Comparison of ENCODE assay signal across 13 mouse cellular contexts in genomic region chr8:48827454-48827853, GRCm38 (mm10). TPM values are rescaled to one million over a fixed set of nuclear protein-coding genes. Genes with fewer than 3 reads are reported as not detected.
DNase-seq lines count a peak whose midpoint lies in the region; TF ChIP-seq lines count a peak whose summit lies in the region.
"Had no signal": no experiment of that assay in that cellular context is flagged by ENCODE, and none has a peak within 500 bp of the region (broad histone marks: within the 10 kb centered on the region; RNA-seq: fewer than 3 reads in every experiment).

No protein-coding gene starts in this region.

- H3K4me3 ChIP-seq in limb, embryonic 10.5 days, result no peak overlapping the region
- no peak overlapping the region for H3K4me3 ChIP-seq in lung, adult 2 months (replicated peaks; ENCODE audit: extremely low read depth, low read depth, low read length)
- H3K4me3 ChIP-seq: limb, embryonic 15.5 days; midbrain, embryonic 10.5 days; neural tube, embryonic 12.5 days had no signal

- H3K27ac ChIP-seq in limb, embryonic 10.5 days, result 0 out of 2 replicates have a peak overlapping the region, but pooled peaks have one; percentile 6
- H3K27ac ChIP-seq: limb, embryonic 15.5 days; midbrain, embryonic 10.5 days; neural tube, embryonic 12.5 days had no signal

- WGBS in limb, embryonic 10.5 days, result 53% methylated on average over 9 of the region's 9 CpGs
- WGBS in lung, adult 2 months, result 60% methylated on average over 9 of the region's 9 CpGs

- no peak for TF ChIP-seq POLR2A in lung, adult 2 months (IDR thresholded peaks at IDR 0.05; ENCODE audit: borderline replicate concordance, extremely low read depth, low read depth, low read length)

- intact Hi-C loops in heart, postnatal 10 days (cut with DNase I), result no loop called here

- no peaks in the 10 kb centered on the region for H3K36me3 ChIP-seq in limb, embryonic 10.5 days
- H3K36me3 ChIP-seq: G1E; limb, embryonic 15.5 days; neural tube, embryonic 12.5 days had no signal

- H3K27me3 ChIP-seq in limb, embryonic 10.5 days (ENCODE audit: low read depth, poor library complexity, severe bottlenecking), result no peaks in the 10 kb centered on the region
- H3K27me3 ChIP-seq: limb, embryonic 15.5 days; neural tube, embryonic 12.5 days had no signal

- no peak for TF ChIP-seq CTCF in lung, adult 2 months (IDR thresholded peaks at IDR 0.05; ENCODE audit: insufficient read depth, low read length)

- H3K4me1 ChIP-seq in limb, embryonic 10.5 days, result peaks cover 11% of the 10 kb centered on the region
- no peaks in the 10 kb centered on the region for H3K4me1 ChIP-seq in lung, adult 2 months (ENCODE audit: control insufficient read depth, insufficient read depth, low read length)
- H3K4me1 ChIP-seq: limb, embryonic 15.5 days; neural tube, embryonic 12.5 days had no signal

- DNase-seq in embryo, embryonic 10 days (ENCODE audit: low spot score), result peak; percentile 54
- DNase-seq in embryo, embryonic 9.5 days (ENCODE audit: extremely low spot score), result no peak
- DNase-seq in ovary, adult 18-20 months (ENCODE audit: low spot score), result peak; percentile 11
- DNase-seq in ovary, postnatal 14 days (ENCODE audit: low spot score), result no peak
- peak; percentile 31 to 37 for DNase-seq in heart, postnatal 10 days
- DNase-seq in limb, embryonic 10.5 days (ENCODE audit: low spot score), result no peak
- no peak for DNase-seq in lung, adult 18-20 months
- DNase-seq in lung, adult 2 months, result no peak

- no peaks in the 10 kb centered on the region for H3K9me3 ChIP-seq in limb, embryonic 10.5 days (replicated peaks)
- H3K9me3 ChIP-seq: limb, embryonic 15.5 days; midbrain, embryonic 10.5 days; neural tube, embryonic 12.5 days had no signal

RNA-seq across cellular contexts. Expression of gene Tenm3, which starts 16.3 kb away (rescaled TPM):
- total RNA-seq in heart, postnatal 10 days (2021), result 1 to 10 TPM; 8.3 to 8.7 TPM
- polyA plus RNA-seq in limb, embryonic 10.5 days (2016; fragmentation: Nextera tagmentation; extraction: Ambion mirVana), result 39.7 and 48.5 TPM in 2 replicates
- 0.55 and 1.1 TPM in 2 replicates for polyA plus RNA-seq in lung, adult 2 months (2012; rRNA removed)
- total RNA-seq: common myeloid progenitor, adult 5-6 weeks had no signal

Comparison
In these comparisons a context has a peak if more than half of its experiments do, and no peak if none do; other contexts are left out.
1. DNase-seq: peak in embryo, embryonic 10 days (single experiment), ovary, adult 18-20 months (single experiment) and heart, postnatal 10 days (2 of 2); none in embryo, embryonic 9.5 days (single experiment), ovary, postnatal 14 days (single experiment), limb, embryonic 10.5 days (single experiment), lung, adult 18-20 months (0 of 2) and lung, adult 2 months (single experiment).
2. RNA of gene Tenm3, which starts 16.3 kb away (polyA plus RNA-seq): 39.7 to 48.5 TPM in limb, embryonic 10.5 days; 0.55 to 1.1 TPM in lung, adult 2 months; every median in the first group is over 10 times any median in the second.